Comparison of ENCODE assay signal across 16 mouse cellular contexts in the genomic region with DNA sequence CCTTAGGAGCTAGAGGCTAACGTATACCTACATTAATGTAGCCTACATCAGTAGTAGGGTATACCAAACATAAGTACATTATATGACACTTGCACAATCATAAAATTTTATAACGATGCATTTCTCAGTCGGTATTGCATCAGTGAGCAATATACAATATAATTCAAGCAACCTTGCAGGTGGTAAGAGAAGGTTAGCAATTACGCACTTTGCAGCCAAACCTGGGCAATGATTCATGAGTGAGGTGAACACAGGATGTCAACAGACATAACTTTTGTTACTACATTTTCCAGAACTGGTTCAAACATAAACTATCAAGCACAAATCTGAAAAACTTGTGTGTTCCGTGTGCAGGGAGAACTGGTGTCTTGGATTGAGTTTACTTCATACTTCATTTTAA.
"Had no signal": no experiment of that assay in that cellular context is flagged by ENCODE, and none has a peak within 500 bp of the region (broad histone marks: within the 10 kb centered on the region; RNA-seq: fewer than 3 reads in every experiment).

No protein-coding gene starts in this region.

- ATAC-seq: hindbrain, postnatal 0 days; midbrain, embryonic 16.5 days had no signal

- H3K4me1 ChIP-seq: liver, embryonic 13.5 days; midbrain, embryonic 12.5 days; neural tube, embryonic 13.5 days; stomach, embryonic 15.5 days had no signal

- H3K9me3 ChIP-seq: liver, embryonic 13.5 days; midbrain, embryonic 12.5 days; neural tube, embryonic 13.5 days; stomach, embryonic 15.5 days had no signal

- H3K27me3 ChIP-seq: liver, embryonic 13.5 days; midbrain, embryonic 12.5 days; neural tube, embryonic 13.5 days; stomach, embryonic 15.5 days had no signal

- H3K27ac ChIP-seq: hindbrain, postnatal 0 days; left cerebral cortex, adult 2 months; liver, embryonic 13.5 days; midbrain, embryonic 12.5 days; neural tube, embryonic 13.5 days; stomach, embryonic 15.5 days had no signal

- H3K9ac ChIP-seq: liver, embryonic 13.5 days; midbrain, embryonic 12.5 days; neural tube, embryonic 13.5 days; stomach, embryonic 15.5 days had no signal

- H3K4me2 ChIP-seq: liver, embryonic 13.5 days; midbrain, embryonic 12.5 days; neural tube, embryonic 13.5 days; stomach, embryonic 15.5 days had no signal

- H3K4me3 ChIP-seq: left cerebral cortex, adult 2 months; liver, embryonic 13.5 days; midbrain, embryonic 12.5 days; myocyte; neural tube, embryonic 13.5 days; stomach, embryonic 15.5 days had no signal

- DNase-seq: kidney, postnatal 14 days; layer of hippocampus, postnatal 36 days; liver, embryonic 13.5 days; lung, adult 2 months; lung, postnatal 14 days; lung, postnatal 4 days; right cerebral cortex, postnatal 25 days; spleen, adult 18-20 months; thymus, postnatal 25 days had no signal

- H3K36me3 ChIP-seq: liver, embryonic 13.5 days; midbrain, embryonic 12.5 days; neural tube, embryonic 13.5 days; stomach, embryonic 15.5 days had no signal
